Mouse (Mus musculus) MEL-GATA-1-ER (cell line): Measurements from ENCODE around the gene Trim27.

Experiments used
- DNase-seq: peaks from one replicate; pipeline ENCODE4 v3.0.0-alpha.2; 2012; ENCODE audit warnings: low read depth; ENCODE audit errors: extremely low read depth

Trim27 gene

DNA sequence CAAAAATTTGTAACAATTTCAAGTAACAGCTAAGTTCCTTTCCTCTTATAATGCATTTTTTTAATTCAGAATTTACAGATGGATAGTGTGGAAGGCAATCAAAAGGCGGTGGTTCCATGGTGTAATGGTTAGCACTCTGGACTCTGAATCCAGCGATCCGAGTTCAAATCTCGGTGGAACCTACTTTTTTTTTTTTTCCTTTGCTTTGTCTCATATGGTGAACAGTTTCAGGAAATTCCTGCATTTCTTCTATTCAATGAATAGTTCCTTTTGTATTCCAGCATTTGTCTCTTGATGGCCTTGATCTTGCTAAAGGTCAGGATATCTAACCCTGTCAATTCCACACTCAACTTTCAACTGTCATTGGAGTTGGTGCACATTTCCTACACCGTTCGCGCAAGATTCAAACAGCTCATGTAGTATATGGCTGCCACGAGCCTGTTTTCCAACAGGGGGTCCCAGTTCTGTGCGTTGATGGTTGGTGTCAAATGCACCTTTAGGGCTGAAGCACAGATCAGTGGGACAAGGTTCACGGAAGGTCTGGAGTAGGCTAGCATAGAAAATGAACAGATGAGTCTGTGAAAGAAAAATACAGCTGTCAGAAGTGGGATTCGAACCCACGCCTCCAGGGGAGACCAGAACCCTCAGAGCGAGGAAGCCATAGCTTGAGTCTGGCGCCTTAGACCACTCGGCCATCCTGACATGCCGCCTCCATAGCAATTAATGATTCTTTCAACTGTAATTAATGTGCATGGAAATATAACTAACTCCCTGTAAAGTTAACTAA is 6.8 kb upstream of the Trim27 start:
- peak; percentile 89 for DNase-seq

GRCm38 (mm10) chr13:21173072-21173471 is 6.2 kb upstream of the Trim27 start:
- peak; percentile 68 for DNase-seq

- no peak for DNase-seq
Observed at GRCm38 (mm10) chr13:21176733-21177132, 2.5 kb upstream of the Trim27 start.

- DNase-seq = no peak
Observed at GRCm38 (mm10) chr13:21177657-21178056, 1.6 kb upstream of the Trim27 start.

GRCm38 (mm10) chr13:21178364-21178763 is 881 bp upstream of the Trim27 start:
- DNase-seq = no peak

- DNase-seq = peak; percentile 87
Observed at GRCm38 (mm10) chr13:21179724-21180550, 692 bp downstream of the Trim27 start.

- no peak for DNase-seq
Observed at GRCm38 (mm10) chr13:21180551-21181530, 1.6 kb downstream of the Trim27 start.

DNA sequence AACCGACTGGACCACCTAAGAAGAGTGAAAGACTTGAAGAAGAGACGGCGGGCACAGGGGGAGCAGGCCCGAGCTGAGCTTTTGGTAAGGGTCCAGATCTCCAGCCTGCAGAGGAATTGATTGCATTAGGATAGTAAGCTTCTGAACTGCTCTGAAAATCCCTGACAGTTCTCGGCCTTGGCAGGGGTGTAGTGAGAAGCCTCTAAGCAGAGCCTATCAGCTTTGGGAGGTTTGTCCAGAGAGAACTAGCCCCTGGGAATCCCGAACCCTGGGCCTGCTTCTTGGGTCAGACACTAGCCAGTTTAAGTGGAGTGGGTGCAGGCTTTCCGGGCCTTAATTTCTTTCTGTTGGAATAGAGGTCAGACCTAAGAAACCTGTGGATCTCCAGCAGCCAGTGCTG is 2.8 kb downstream of the Trim27 start:
- no peak for DNase-seq

GRCm38 (mm10) chr13:21183066-21183465 is 3.8 kb downstream of the Trim27 start:
- no peak for DNase-seq

GRCm38 (mm10) chr13:21183661-21184060 is 4.4 kb downstream of the Trim27 start:
- DNase-seq = no peak

DNA sequence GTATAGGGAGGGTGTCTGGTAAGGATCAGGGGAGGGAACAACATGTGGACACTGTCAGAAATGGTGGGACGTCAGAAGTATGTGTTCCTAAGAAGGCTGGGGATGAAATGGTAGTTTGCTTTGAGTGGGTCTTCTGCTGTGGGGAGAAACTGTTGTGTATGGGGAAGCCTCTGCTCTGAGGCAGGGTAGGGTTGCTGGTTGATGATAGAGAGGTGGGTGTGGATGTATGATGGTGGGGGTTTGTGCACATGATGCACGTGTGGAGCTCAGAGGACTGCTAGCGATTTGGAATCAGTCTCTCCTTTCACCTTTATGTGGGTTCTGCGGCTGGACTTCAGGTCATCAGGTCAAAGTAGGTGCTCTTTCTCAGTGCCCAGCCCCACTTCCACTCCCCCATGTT is 6.3 kb downstream of the Trim27 start:
- DNase-seq = no peak

DNA sequence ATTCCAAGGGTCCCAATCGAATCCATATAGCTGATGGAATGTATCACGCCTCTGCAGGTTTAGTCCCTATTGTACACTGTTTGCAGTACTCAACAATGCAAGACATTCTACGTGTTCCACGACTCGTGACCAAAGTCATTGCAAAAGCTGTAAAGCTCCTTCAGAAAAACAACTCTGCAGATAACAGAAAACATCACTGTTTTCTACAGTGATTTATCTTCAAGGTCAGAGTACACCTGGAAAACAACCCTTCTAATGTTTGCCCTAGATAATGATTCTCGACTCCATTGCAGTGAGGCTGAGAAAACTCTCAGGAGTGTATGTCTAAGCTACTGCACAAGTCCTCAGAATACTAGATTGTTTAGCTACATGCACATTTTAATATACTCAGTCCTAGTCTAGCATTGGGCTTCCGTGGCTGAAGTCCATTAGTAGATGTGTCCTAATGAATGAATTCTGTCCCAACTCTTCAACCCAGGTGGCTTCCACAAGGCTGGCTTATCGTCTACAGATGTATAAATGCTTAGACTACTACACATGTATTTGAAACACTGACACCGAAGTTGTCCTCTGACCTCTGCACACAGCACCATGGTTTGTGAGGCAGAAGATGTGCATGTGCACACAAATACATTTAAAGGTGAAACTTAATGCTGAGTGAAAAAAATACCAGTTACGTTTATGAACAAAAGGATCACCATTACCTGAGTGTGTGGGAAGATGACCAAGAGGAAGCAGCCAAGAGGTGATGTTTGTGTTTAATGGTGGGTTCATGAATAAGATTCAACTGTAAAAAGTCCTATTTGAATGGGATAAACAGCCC is 16.4 kb downstream of the Trim27 start:
- DNase-seq = no peak

DNA sequence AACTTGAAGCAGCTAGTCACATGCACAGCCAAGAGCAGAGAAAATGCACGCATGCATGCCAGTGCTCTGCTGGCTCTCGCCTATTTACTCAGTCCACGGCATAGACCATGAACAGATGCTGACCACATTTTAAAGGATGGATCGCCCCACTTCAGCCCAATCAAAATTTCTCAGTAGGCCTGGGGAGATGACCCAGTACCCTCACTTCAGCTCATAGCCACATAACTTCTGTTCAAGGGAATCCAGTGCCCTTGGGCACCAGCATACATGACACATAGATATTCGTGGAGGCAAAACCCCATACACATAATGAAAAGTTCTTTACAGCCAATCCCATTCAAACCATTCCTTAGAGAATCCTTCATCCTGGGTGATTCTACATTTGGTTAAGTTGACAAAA is 18.5 kb downstream of the Trim27 start:
- no peak for DNase-seq

DNA sequence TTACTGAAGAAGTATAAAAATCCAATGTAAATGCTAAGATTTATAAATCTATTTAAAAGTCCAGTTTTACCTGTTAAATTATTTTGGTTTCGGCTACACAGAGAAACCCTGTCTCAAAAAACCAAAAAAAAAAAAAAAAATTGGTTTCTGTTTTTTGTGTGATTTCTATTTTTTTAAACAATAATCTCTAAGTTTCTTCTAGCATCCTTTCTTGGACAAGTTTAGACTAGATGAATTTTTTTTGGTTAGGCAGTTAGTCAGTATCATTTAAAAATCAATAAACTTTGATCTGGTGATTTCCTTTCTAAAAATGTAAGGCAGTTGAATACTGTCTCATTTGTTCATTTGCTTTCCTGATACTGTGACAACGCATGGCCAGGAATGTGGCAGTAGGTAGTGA is 19.1 kb downstream of the Trim27 start:
- DNase-seq = no peak

DNA sequence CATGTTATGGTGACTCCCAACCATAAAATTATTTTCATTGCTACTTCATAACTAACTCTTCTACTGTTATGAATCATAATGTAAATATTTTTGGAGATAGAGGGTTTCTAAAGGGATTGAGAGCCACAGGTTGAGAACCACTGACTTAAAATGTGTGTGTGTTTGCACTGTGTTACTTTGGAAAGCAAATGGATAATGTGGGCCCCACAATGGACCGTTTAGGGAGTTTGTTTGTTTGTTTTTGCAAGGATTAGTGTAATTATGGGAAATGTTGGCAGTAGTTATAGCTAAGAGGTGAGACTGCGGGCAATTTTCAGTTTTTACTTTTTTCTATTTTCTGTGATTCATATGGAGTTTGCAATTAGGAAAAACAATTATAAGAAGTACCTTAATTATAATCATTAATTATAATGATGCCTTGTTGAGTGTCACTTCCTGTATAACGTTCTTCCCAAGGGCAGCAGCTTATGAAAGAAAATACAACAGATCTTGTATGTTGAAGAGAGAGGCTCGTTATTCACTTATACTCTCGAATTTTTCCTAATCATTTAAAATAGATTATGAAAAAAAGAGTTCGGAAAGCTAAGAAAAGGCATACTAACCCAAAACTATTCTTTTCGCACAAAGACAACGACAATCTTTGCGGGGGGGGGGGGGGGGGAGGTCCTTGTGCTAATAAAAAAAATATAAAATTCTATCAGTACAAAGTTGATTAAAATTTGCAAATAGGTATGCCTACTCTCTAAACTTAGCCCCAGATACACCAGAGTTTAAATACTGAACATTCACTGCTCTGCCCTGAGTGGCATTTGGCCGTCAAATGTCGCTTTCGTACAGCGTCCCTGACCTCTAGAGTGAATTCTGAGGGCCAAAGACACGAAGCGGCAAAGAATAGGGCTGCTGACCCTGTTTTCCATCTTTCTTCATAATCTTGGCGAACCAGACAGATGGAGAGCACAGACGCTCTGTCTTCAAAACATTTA is 20.1 kb downstream of the Trim27 start:
- no peak for DNase-seq

DNA sequence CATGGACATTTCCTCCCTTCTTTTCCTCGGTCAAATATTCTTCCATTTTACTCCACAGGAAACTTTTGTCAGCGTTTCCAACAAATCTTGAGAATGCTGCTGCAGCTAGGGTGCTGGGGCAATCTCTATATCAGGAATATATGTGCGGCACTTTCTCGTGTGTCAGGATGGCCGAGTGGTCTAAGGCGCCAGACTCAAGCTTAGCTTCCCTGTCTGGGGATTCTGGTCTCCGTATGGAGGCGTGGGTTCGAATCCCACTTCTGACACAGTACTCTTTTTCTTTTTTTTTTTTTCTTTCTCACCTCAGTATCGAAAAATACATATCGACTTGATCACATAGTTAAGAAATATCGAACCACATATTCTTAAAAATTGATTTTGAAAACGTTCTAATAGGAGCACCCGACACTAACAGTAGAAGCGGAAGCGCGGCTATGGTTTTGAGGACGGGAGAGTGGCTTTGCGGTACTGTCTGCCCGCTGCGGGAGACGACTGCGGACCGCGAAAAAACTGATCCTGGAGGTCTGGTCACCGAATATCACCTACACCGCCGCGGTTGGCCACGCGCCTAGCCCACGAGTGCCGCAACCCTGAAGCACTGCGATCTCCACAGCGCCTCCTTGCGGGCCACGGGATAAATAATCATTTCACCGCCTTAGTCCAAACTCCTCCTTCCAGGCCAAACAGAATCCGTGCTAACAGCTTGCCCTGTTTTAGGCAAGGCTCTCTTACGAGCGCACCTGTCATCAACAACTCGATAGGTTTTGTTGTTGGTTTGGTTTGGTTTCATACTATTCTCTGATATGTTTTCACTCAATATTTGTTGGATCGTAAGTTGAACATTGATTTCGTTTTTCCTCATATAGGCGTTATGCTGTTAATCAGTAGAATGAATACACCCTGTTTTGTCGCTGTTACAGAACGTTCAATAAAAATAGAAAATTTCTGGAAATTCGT is 21.1 kb downstream of the Trim27 start:
- DNase-seq = peak; percentile 74

- DNase-seq = peak; percentile 65
Observed at GRCm38 (mm10) chr13:21215275-21215983, 36.2 kb downstream of the Trim27 start.

DNA sequence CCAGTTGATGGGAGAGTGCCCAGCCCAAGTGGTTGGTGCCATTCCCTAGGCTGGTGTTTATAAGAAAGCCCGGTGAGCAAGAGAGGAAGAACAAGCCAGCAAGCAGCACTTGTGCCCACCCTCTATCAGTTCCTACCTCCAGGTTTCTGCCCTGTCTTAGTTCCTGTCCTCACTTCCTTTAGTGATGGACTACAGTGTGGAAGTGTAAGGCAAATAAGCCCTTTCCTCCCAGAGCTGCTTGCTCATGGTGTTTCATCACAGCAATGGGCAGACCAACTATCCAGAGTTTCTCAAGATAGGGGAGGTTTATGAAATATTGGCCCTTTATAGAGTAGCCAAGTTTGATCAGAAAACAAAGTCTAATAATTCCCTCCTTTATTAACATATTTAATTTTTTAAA is 37.5 kb downstream of the Trim27 start:
- DNase-seq = no peak
